ENCODE assay signal across 14 mouse cellular contexts in genomic region chr10:60197406-60197821, GRCm38 (mm10). TPM values are rescaled to one million over a fixed set of nuclear protein-coding genes. Genes with fewer than 3 reads are reported as not detected.
A peak's percentile ranks its signal among the peaks of the same experiment; 100 is the strongest.
DNase-seq lines count a peak whose midpoint lies in the region; ATAC-seq and TF ChIP-seq lines count a peak whose summit lies in the region.
"Had no signal": no experiment of that assay in that cellular context is flagged by ENCODE, and none has a peak within 500 bp of the region (broad histone marks: within the 10 kb centered on the region; RNA-seq: fewer than 3 reads in every experiment).

No protein-coding gene starts in this region.

- no peak for ATAC-seq in limb, embryonic 13.5 days (ENCODE audit: low FRiP score, low read depth)
- ATAC-seq in lung, embryonic 14.5 days (ENCODE audit: insufficient read depth): peak; percentile 82
- no peak for ATAC-seq in stomach, embryonic 16.5 days (ENCODE audit: insufficient read depth, low FRiP score)
- no peak for ATAC-seq in liver, postnatal 0 days
- ATAC-seq: midbrain, embryonic 16.5 days had no signal

- WGBS in heart, adult 2 months: 56% methylated on average over 10 of the region's 10 CpGs
- WGBS in limb, embryonic 13.5 days: 79% methylated on average over 10 of the region's 10 CpGs
- 89% methylated on average over 10 of the region's 10 CpGs for WGBS in limb, embryonic 10.5 days
- 36% methylated on average over 10 of the region's 10 CpGs for WGBS in lung, embryonic 14.5 days
- WGBS in stomach, embryonic 16.5 days: 40% methylated on average over 10 of the region's 10 CpGs
- WGBS in liver, postnatal 0 days (ENCODE audit: insufficient replicate concordance): 80% methylated on average over 10 of the region's 10 CpGs

- no peaks in the 10 kb centered on the region for H3K79me2 ChIP-seq in heart, adult 2 months (replicated peaks; ENCODE audit: control insufficient read depth, insufficient read depth, low read length)

- peak in 1 of 2 experiments; percentile 43 for DNase-seq in heart, adult 2 months
- no peak for DNase-seq in heart, adult 8-10 months (ENCODE audit: low spot score)
- DNase-seq in limb, embryonic 10.5 days (ENCODE audit: low spot score): no peak
- DNase-seq in lung, embryonic 14.5 days: peak; percentile 93
- no peak for DNase-seq in liver, postnatal 0 days
- no peak for DNase-seq in ovary, adult 18-20 months (ENCODE audit: low spot score)
- DNase-seq: B cell, adult 2 months had no signal

- H3K27me3 ChIP-seq in heart, adult 2 months (ENCODE audit: control insufficient read depth, insufficient read depth, low read length): no peaks in the 10 kb centered on the region
- no peaks in the 10 kb centered on the region for H3K27me3 ChIP-seq in limb, embryonic 13.5 days
- H3K27me3 ChIP-seq in limb, embryonic 10.5 days (ENCODE audit: low read depth, poor library complexity, severe bottlenecking): peaks cover 13% of the 10 kb centered on the region
- H3K27me3 ChIP-seq in lung, embryonic 14.5 days (ENCODE audit: insufficient read depth, low read length): no peaks in the 10 kb centered on the region
- no peaks in the 10 kb centered on the region for H3K27me3 ChIP-seq in stomach, embryonic 16.5 days (ENCODE audit: control insufficient read depth, insufficient read depth, low read length)
- H3K27me3 ChIP-seq in liver, postnatal 0 days (ENCODE audit: insufficient read depth, low read length): peaks cover 6% of the 10 kb centered on the region; the same call in 1 of the 2 replicates
- H3K27me3 ChIP-seq: hindbrain, embryonic 13.5 days had no signal

- no peaks in the 10 kb centered on the region for H3K36me3 ChIP-seq in heart, adult 2 months (ENCODE audit: control insufficient read depth, insufficient read depth, low read length)
- H3K36me3 ChIP-seq in limb, embryonic 13.5 days: 0 out of 2 replicates have a peak, but pooled peaks cover 4% of the 10 kb centered on the region
- H3K36me3 ChIP-seq in limb, embryonic 10.5 days: no peaks in the 10 kb centered on the region
- no peaks in the 10 kb centered on the region for H3K36me3 ChIP-seq in lung, embryonic 14.5 days (ENCODE audit: insufficient read depth)
- H3K36me3 ChIP-seq in stomach, embryonic 16.5 days (ENCODE audit: control insufficient read depth, insufficient read depth, low read length): no peaks in the 10 kb centered on the region
- no peaks in the 10 kb centered on the region for H3K36me3 ChIP-seq in liver, postnatal 0 days (replicated peaks; ENCODE audit: insufficient read depth, low read length)
- H3K36me3 ChIP-seq: G1E; hindbrain, embryonic 13.5 days had no signal

- TF ChIP-seq CTCF in heart, adult 2 months (IDR thresholded peaks at IDR 0.05): no peak
- TF ChIP-seq CTCF in lung, embryonic 14.5 days (IDR thresholded peaks at IDR 0.05; ENCODE audit: low read depth): no peak
- no peak for TF ChIP-seq CTCF in liver, postnatal 0 days (IDR thresholded peaks at IDR 0.05; ENCODE audit: low read depth)

- intact Hi-C loops in heart, adult 2 months (cut with DNase I): no loop called here

- TF ChIP-seq EP300 in heart, adult 2 months (IDR thresholded peaks at IDR 0.05; ENCODE audit: insufficient read depth, low read depth, low read length): 0 out of 2 replicates have a peak, but pooled peaks have one; percentile 30
- no peak for TF ChIP-seq EP300 in liver, postnatal 0 days (IDR thresholded peaks at IDR 0.05; ENCODE audit: low read depth)

- TF ChIP-seq POLR2A in heart, adult 2 months (IDR thresholded peaks at IDR 0.05; ENCODE audit: insufficient read depth, low read depth, low read length): no peak

- H3K9me3 ChIP-seq in limb, embryonic 13.5 days: no peaks in the 10 kb centered on the region
- no peaks in the 10 kb centered on the region for H3K9me3 ChIP-seq in limb, embryonic 10.5 days (replicated peaks)
- H3K9me3 ChIP-seq in lung, embryonic 14.5 days (ENCODE audit: low read depth, low read length): no peaks in the 10 kb centered on the region
- H3K9me3 ChIP-seq in stomach, embryonic 16.5 days (replicated peaks; ENCODE audit: control insufficient read depth, low read length): no peaks in the 10 kb centered on the region
- H3K9me3 ChIP-seq in liver, postnatal 0 days (ENCODE audit: low read length): no peaks in the 10 kb centered on the region
- H3K9me3 ChIP-seq: G1E; hindbrain, embryonic 13.5 days had no signal

- peaks cover 3% of the 10 kb centered on the region for H3K4me1 ChIP-seq in heart, adult 2 months (ENCODE audit: control insufficient read depth, insufficient read depth, low read length)
- H3K4me1 ChIP-seq in limb, embryonic 13.5 days: peaks cover 51% of the 10 kb centered on the region
- H3K4me1 ChIP-seq in limb, embryonic 10.5 days: peaks cover 25% of the 10 kb centered on the region
- peaks cover 38% of the 10 kb centered on the region for H3K4me1 ChIP-seq in lung, embryonic 14.5 days (ENCODE audit: insufficient read depth)
- H3K4me1 ChIP-seq in stomach, embryonic 16.5 days (ENCODE audit: control insufficient read depth, insufficient read depth, low read length): peaks cover 24% of the 10 kb centered on the region
- H3K4me1 ChIP-seq in liver, postnatal 0 days (ENCODE audit: insufficient read depth): peaks cover 3% of the 10 kb centered on the region; the same call in 1 of the 2 replicates

- no peak overlapping the region for H3K9ac ChIP-seq in heart, adult 2 months (ENCODE audit: low read depth, low read length)
- no peak overlapping the region for H3K9ac ChIP-seq in limb, embryonic 13.5 days
- H3K9ac ChIP-seq in lung, embryonic 14.5 days: no peak overlapping the region
- H3K9ac ChIP-seq in stomach, embryonic 16.5 days (ENCODE audit: low read length): no peak overlapping the region
- no peak overlapping the region for H3K9ac ChIP-seq in liver, postnatal 0 days (replicated peaks)
- H3K9ac ChIP-seq: hindbrain, embryonic 13.5 days had no signal

- H3K4me3 ChIP-seq in heart, adult 2 months: no peak overlapping the region
- no peak overlapping the region for H3K4me3 ChIP-seq in limb, embryonic 13.5 days
- no peak overlapping the region for H3K4me3 ChIP-seq in limb, embryonic 10.5 days
- H3K4me3 ChIP-seq in lung, embryonic 14.5 days (ENCODE audit: low read depth, low read length): no peak overlapping the region
- H3K4me3 ChIP-seq in stomach, embryonic 16.5 days (replicated peaks; ENCODE audit: low read length): no peak overlapping the region
- H3K4me3 ChIP-seq in liver, postnatal 0 days (ENCODE audit: low read depth, low read length): no peak overlapping the region
- H3K4me3 ChIP-seq: hindbrain, embryonic 13.5 days had no signal

- H3K27ac ChIP-seq in heart, adult 2 months: peak overlapping the region; percentile 13
- peak overlapping the region; percentile 52 for H3K27ac ChIP-seq in limb, embryonic 13.5 days
- H3K27ac ChIP-seq in limb, embryonic 10.5 days: no peak overlapping the region
- peak overlapping the region; percentile 51 for H3K27ac ChIP-seq in lung, embryonic 14.5 days (ENCODE audit: low read depth)
- peak overlapping the region; percentile 39 for H3K27ac ChIP-seq in stomach, embryonic 16.5 days (ENCODE audit: low read length)
- no peak overlapping the region for H3K27ac ChIP-seq in liver, postnatal 0 days (ENCODE audit: low read depth)
- H3K27ac ChIP-seq: hindbrain, embryonic 13.5 days; macrophage had no signal

- H3K4me2 ChIP-seq in limb, embryonic 13.5 days (replicated peaks): no peak overlapping the region
- no peak overlapping the region for H3K4me2 ChIP-seq in lung, embryonic 14.5 days
- H3K4me2 ChIP-seq in stomach, embryonic 16.5 days (ENCODE audit: low read depth, low read length): no peak overlapping the region
- no peak overlapping the region for H3K4me2 ChIP-seq in liver, postnatal 0 days (ENCODE audit: low read depth, low read length)
- H3K4me2 ChIP-seq: hindbrain, embryonic 13.5 days had no signal

RNA-seq across cellular contexts. Expression of gene Chst3, which starts 21.6 kb away (rescaled TPM):
- under 1 TPM; 0.80 to 0.91 TPM for total RNA-seq in heart, adult 2 months (2021)
- polyA plus RNA-seq in heart, adult 2 months (2012; rRNA removed): 1.3 and 1.5 TPM in 2 replicates
- total RNA-seq in heart, adult 8-10 months (2022): 1 to 10 TPM in 1 of 4 experiments, under 1 TPM in 3; 0.65 to 1.2 (median 0.80) TPM
- 3.1 and 3.7 TPM in 2 replicates for polyA plus RNA-seq in limb, embryonic 13.5 days (2015; fragmentation: Nextera tagmentation; extraction: Ambion mirVana)
- polyA plus RNA-seq in limb, embryonic 10.5 days (2016; fragmentation: Nextera tagmentation; extraction: Ambion mirVana): 1.4 and 2.0 TPM in 2 replicates
- polyA plus RNA-seq in lung, embryonic 14.5 days (2014; fragmentation: Nextera tagmentation; extraction: Ambion mirVana): 2.1 TPM in 2 replicates
- 2.0 and 2.1 TPM in 2 replicates for polyA plus RNA-seq in stomach, embryonic 16.5 days (2015; fragmentation: Nextera tagmentation; extraction: Ambion mirVana)
- polyA plus RNA-seq in liver, postnatal 0 days (2015; fragmentation: Nextera tagmentation; extraction: Ambion mirVana): 0.73 TPM in 2 replicates
- total RNA-seq: common myeloid progenitor, adult 5-6 weeks had no signal
- polyA plus RNA-seq: G1E had no signal

Comparison
In these comparisons a context has a peak if more than half of its experiments do, and no peak if none do; other contexts are left out.
1. H3K27ac ChIP-seq: peak in heart, adult 2 months (single experiment), limb, embryonic 13.5 days (single experiment), lung, embryonic 14.5 days (single experiment) and stomach, embryonic 16.5 days (single experiment); none in limb, embryonic 10.5 days (single experiment) and liver, postnatal 0 days (single experiment).